Mouse (Mus musculus): ENCODE measurements around the gene Prmt9. TPM values are rescaled to one million over a fixed set of nuclear protein-coding genes. Genes with fewer than 3 reads are reported as not detected.

The Prmt9 gene
- total and polyA plus RNA-seq, 3 experiments, result 5.5 to 35.5 (median 30.6) TPM

DNA sequence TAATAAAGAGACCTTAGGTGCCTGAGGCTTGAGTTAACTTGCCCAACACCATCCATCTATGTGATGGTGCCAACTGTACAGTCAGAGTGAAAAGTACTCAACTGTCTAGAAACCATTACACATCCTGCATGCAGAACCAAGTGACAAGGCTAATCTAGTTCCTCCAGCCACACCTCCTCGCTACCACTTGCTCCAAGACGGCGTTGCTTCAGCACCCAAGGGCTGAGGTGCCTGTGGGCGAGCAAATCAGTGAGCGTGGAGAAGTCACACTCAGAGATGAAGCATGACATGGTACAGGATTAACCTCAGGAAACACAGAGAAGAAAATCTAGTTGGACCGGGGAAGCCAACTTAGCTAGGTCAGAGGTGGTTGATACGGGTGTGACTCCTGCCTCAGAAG lies 40.2 kb upstream of the Prmt9 start:
- no peaks in the 10 kb centered on the region for H3K27me3 ChIP-seq (ENCODE audit: insufficient read depth, low read length)
- no peak for TF ChIP-seq GATA2 (IDR thresholded peaks at IDR 0.05; ENCODE audit: borderline replicate concordance, low read depth, low read length)
- TF ChIP-seq GATA1 (IDR thresholded peaks at IDR 0.05; ENCODE audit: borderline replicate concordance, low read length), result no peak
- TF ChIP-seq POLR2AphosphoS5 (IDR thresholded peaks at IDR 0.05; ENCODE audit: insufficient replicate concordance, low read depth, low read length), result no peak
- no peak for TF ChIP-seq CTCF (IDR thresholded peaks at IDR 0.05; ENCODE audit: low read depth, low read length)
- no peak for TF ChIP-seq TAL1 (conservative IDR thresholded peaks at IDR 0.05; ENCODE audit: low read depth, low read length)
- H3K4me1 ChIP-seq (ENCODE audit: insufficient read depth, low read depth, low read length), result peaks cover 36% of the 10 kb centered on the region
- no peak; the same call in 1 of the 2 replicates for ATAC-seq (ENCODE audit: extremely low read depth, insufficient number of reproducible peaks, low FRiP score, poor library complexity, severe bottlenecking)
- H3K4me3 ChIP-seq (ENCODE audit: low read depth, low read length), result no peak overlapping the region
- peaks cover 39% of the 10 kb centered on the region for H3K36me3 ChIP-seq (replicated peaks)
- DNase-seq (ENCODE audit: low spot score), result no peak
- H3K9me3 ChIP-seq (replicated peaks), result no peaks in the 10 kb centered on the region

DNA sequence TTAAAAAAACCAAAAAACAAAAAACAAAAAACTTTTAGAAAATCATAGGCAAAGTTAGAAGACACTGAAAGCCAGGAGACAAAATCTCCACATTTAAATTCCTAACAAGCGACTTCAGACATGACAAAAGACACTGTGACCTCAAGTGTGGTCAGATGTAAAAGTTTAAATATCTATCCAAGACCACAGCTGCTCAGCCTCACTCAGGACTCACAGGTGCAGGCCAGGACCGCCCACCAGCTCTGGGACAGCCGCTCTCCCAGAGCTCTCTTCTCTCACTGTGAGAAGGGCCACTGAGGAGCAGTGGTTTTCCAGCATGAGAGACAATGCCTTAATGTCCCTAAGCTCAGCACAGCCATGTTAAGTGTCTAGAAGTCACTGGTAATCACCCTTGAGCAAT lies 38.8 kb upstream of the Prmt9 start:
- DNase-seq (ENCODE audit: low spot score) (no peak), ATAC-seq (ENCODE audit: extremely low read depth, insufficient number of reproducible peaks, low FRiP score, poor library complexity, severe bottlenecking) (no peak)
- Histone ChIP-seq H3K36me3 (replicated peaks) (peaks cover 41% of the 10 kb centered on the region), H3K27me3 (ENCODE audit: insufficient read depth, low read length) (no peaks in the 10 kb centered on the region), H3K9me3 (replicated peaks) (no peaks in the 10 kb centered on the region), H3K4me1 (ENCODE audit: insufficient read depth, low read depth, low read length) (peaks cover 42% of the 10 kb centered on the region), H3K4me3 (ENCODE audit: low read depth, low read length) (no peak overlapping the region)
- TF ChIP-seq POLR2AphosphoS5 (IDR thresholded peaks at IDR 0.05; ENCODE audit: insufficient replicate concordance, low read depth, low read length) (no peak), GATA1 (IDR thresholded peaks at IDR 0.05; ENCODE audit: borderline replicate concordance, low read length) (no peak), CTCF (IDR thresholded peaks at IDR 0.05; ENCODE audit: low read depth, low read length) (no peak), GATA2 (IDR thresholded peaks at IDR 0.05; ENCODE audit: borderline replicate concordance, low read depth, low read length) (no peak)

DNA sequence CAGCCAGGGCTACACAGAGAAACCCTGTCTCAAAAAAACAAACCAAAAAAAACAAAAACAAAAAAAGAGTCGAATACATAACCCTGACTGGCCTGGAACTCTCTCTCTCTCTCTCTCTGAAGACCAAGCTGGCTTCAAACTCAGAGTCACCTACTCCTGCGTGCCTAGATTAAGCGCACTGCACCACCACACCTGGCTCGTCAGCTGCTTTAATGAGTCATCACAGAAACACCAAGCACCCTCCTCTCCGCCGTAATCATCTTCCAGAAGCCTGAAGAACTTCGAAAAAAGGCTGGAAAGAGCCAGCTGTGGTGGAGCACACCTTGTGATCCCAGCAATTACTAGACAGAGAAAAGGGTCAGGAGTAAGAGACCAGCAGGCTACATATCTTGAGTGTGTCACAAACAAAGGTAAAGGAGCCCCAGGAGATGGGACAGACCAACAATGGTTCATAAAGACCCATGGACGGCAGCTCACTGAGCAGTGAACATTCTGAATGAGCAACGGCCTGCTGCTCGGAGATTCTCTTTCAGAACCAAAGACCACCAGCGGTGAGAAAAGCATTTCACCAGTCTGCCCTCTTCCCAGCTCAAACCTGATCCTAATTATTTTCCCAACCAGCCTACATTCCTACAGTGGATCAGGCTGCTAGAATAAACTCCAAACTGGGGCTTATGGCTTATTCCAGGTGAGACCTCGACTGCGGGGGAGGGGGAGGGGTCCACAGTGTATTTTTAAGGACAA lies 37.3 kb upstream of the Prmt9 start:
- Histone ChIP-seq H3K36me3 (replicated peaks) (peaks cover 37% of the 10 kb centered on the region), H3K27me3 (ENCODE audit: insufficient read depth, low read length) (no peaks in the 10 kb centered on the region), H3K4me1 (ENCODE audit: insufficient read depth, low read depth, low read length) (peaks cover 55% of the 10 kb centered on the region), H3K4me3 (ENCODE audit: low read depth, low read length) (no peak overlapping the region), H3K9me3 (replicated peaks) (no peaks in the 10 kb centered on the region)
- DNase-seq (ENCODE audit: low spot score) (no peak), ATAC-seq (ENCODE audit: extremely low read depth, insufficient number of reproducible peaks, low FRiP score, poor library complexity, severe bottlenecking) (no peak)
- TF ChIP-seq GATA1 (IDR thresholded peaks at IDR 0.05; ENCODE audit: borderline replicate concordance, low read length), result no peak
- TF ChIP-seq TAL1 (conservative IDR thresholded peaks at IDR 0.05; ENCODE audit: low read depth, low read length), result no peak
- TF ChIP-seq CTCF (IDR thresholded peaks at IDR 0.05; ENCODE audit: low read depth, low read length), result no peak
- TF ChIP-seq GATA2 (IDR thresholded peaks at IDR 0.05; ENCODE audit: borderline replicate concordance, low read depth, low read length), result no peak

DNA sequence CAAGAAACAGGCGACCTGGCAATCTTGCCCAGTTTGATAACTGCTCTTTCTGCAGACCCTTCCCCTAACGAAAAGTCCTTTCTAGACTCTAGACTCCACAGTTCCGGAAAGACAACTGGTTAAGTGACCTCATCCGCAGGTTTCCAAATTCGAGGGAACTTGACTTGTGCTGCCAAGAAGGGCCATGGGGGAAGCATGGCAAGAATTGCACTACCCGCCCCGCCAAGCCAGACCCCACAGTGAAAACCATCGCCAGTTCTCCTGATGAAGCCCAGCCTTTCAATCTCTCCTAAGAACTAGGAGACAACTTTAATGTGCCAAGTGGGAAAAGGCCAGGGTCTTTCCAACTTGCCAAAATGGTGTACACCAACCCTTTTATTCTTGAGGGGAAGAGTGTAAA lies 34.0 kb upstream of the Prmt9 start:
- Histone ChIP-seq H3K27me3 (ENCODE audit: insufficient read depth, low read length) (no peaks in the 10 kb centered on the region), H3K4me3 (ENCODE audit: low read depth, low read length) (no peak overlapping the region), H3K4me1 (ENCODE audit: insufficient read depth, low read depth, low read length) (peaks cover 67% of the 10 kb centered on the region), H3K36me3 (replicated peaks) (peaks cover 32% of the 10 kb centered on the region), H3K9me3 (replicated peaks) (no peaks in the 10 kb centered on the region)
- DNase-seq (ENCODE audit: low spot score) (no peak), ATAC-seq (ENCODE audit: extremely low read depth, insufficient number of reproducible peaks, low FRiP score, poor library complexity, severe bottlenecking) (no peak)
- TF ChIP-seq POLR2AphosphoS5 (IDR thresholded peaks at IDR 0.05; ENCODE audit: insufficient replicate concordance, low read depth, low read length), result no peak
- no peak for TF ChIP-seq CTCF (IDR thresholded peaks at IDR 0.05; ENCODE audit: low read depth, low read length)
- TF ChIP-seq GATA1 (IDR thresholded peaks at IDR 0.05; ENCODE audit: borderline replicate concordance, low read length), result no peak
- no peak for TF ChIP-seq GATA2 (IDR thresholded peaks at IDR 0.05; ENCODE audit: borderline replicate concordance, low read depth, low read length)
- no peak for TF ChIP-seq TAL1 (conservative IDR thresholded peaks at IDR 0.05; ENCODE audit: low read depth, low read length)

DNA sequence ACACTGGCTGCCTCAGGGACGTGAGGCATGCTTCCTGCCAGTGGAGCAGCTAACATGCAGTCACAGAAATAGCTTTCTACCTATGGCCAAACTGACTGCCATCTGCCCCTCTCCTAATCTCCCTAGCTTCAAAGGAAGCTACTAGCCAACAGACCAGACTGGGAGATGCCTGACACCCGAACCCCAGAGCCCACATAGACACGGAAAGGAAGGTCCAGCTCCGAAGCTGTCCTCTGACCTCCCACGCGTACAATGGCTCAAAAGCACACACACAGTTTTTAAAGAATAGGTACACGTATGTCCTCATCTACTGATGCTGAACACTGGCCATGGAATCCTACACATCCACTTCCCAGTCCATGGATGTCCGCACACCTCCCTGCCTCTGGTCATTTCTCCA lies 33.4 kb upstream of the Prmt9 start:
- TF ChIP-seq CTCF (IDR thresholded peaks at IDR 0.05; ENCODE audit: low read depth, low read length), result no peak
- TF ChIP-seq GATA1 (IDR thresholded peaks at IDR 0.05; ENCODE audit: borderline replicate concordance, low read length), result no peak
- no peak for TF ChIP-seq POLR2AphosphoS5 (IDR thresholded peaks at IDR 0.05; ENCODE audit: insufficient replicate concordance, low read depth, low read length)
- no peak for TF ChIP-seq GATA2 (IDR thresholded peaks at IDR 0.05; ENCODE audit: borderline replicate concordance, low read depth, low read length)
- no peak for TF ChIP-seq TAL1 (conservative IDR thresholded peaks at IDR 0.05; ENCODE audit: low read depth, low read length)
- Histone ChIP-seq H3K27me3 (ENCODE audit: insufficient read depth, low read length) (no peaks in the 10 kb centered on the region), H3K36me3 (replicated peaks) (peaks cover 31% of the 10 kb centered on the region), H3K4me3 (ENCODE audit: low read depth, low read length) (peak overlapping the region; percentile 22; the same call in 1 of the 2 replicates), H3K4me1 (ENCODE audit: insufficient read depth, low read depth, low read length) (peaks cover 66% of the 10 kb centered on the region), H3K9me3 (replicated peaks) (no peaks in the 10 kb centered on the region)
- ATAC-seq (ENCODE audit: extremely low read depth, insufficient number of reproducible peaks, low FRiP score, poor library complexity, severe bottlenecking) (no peak), DNase-seq (ENCODE audit: low spot score) (no peak)

DNA sequence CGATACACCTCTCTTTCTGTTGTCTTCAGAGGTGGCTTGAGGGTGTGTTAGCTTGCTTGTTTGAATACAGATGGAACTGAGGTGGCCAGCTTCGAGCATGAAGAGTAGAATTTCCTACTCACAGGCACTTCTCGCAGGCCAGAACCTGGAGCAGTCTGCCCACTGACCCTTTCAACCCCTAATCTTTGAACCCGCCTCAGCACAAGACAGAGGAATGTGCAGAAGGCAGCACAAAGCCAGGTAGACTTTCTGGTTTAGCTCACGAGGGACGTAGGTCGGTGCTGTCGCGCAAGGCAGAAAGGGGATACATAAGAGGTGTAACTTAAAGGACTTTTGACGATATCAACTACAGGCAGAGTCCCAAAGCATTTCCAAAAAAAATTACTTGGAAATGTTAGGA lies 32.4 kb upstream of the Prmt9 start:
- Histone ChIP-seq H3K27me3 (ENCODE audit: insufficient read depth, low read length) (no peaks in the 10 kb centered on the region), H3K9me3 (replicated peaks) (no peaks in the 10 kb centered on the region), H3K4me1 (ENCODE audit: insufficient read depth, low read depth, low read length) (peaks cover 64% of the 10 kb centered on the region), H3K36me3 (replicated peaks) (peaks cover 35% of the 10 kb centered on the region), H3K4me3 (ENCODE audit: low read depth, low read length) (peak overlapping the region; percentile 89)
- no peak for TF ChIP-seq CTCF (IDR thresholded peaks at IDR 0.05; ENCODE audit: low read depth, low read length)
- no peak for TF ChIP-seq GATA2 (IDR thresholded peaks at IDR 0.05; ENCODE audit: borderline replicate concordance, low read depth, low read length)
- no peak for TF ChIP-seq TAL1 (conservative IDR thresholded peaks at IDR 0.05; ENCODE audit: low read depth, low read length)
- no peak for ATAC-seq (ENCODE audit: extremely low read depth, insufficient number of reproducible peaks, low FRiP score, poor library complexity, severe bottlenecking)
- no peak for DNase-seq (ENCODE audit: low spot score)
